Mouse (Mus musculus) left cerebral cortex, adult 18-20 months (tissue): ENCODE results near the gene Edn2. TPM values are rescaled to one million over a fixed set of nuclear protein-coding genes. Genes with fewer than 3 reads are reported as not detected.

Experiments used
- DNase-seq, 2 experiments: peaks; one replicate each; pipeline ENCODE4 v3.0.0; 2021 to 2022; ENCODE audit warnings: low spot score in 2 of 2, mixed read lengths in 1 of 2
- long read RNA-seq, 2 experiments: library from polyadenylated mRNA; stranded (forward); transcript quantifications; one replicate each; pipeline ENCODE4 v2.0.0; 2021
- total RNA-seq, 2 experiments: library from RNA; stranded (reverse); gene quantifications; 2 replicates each; pipeline ENCODE4 v1.2.3; 2021

Gene Edn2
- total RNA-seq, result not detected
- long read RNA-seq, experiment 1, partial matches to known transcripts, result 1 of 1 reads
- long read RNA-seq, experiment 1, other reads (novel, unspliced or antisense), result 0 of 1 reads
- long read RNA-seq, experiment 2, result 0 reads

DNA sequence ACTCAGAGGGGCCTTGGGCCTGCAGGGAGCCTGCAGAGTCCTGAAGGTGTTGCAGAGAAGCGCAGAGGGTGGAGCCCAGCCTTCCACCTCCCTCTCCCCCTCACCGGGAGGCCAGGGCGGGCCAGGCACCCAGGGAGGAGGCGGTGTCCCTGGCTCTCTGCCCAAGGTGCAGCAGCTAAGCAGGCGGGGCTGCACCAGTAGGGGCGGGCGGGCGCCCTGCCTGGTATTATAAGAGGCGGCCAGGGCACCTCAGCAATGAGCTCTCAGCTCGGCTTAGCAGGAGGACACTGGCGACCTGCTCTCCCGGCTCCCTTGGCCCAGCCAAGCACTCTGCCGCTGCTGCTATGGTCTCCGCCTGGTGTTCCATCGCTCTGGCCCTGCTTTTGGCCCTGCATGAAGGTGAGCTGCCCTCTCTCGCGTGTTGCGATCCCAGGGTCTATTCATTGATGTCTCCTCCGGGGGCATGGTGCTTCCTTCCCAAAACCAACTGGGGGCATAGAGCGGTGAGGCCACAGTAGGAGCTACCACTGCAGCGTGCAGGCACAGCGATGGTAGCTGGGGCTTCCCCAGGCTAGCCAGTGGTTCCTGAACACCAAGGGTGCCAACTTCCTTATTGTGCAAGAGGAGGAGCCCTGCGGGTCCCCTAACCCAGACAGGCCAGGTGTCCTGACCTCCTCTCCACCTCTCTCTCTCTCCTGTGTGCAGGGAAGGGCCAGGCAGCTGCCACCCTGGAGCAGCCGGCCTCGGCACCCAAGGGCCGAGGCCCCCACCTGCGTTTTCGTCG, at the start of gene Edn2:
Gene Edn2 (plus strand): TSS at position 41 of the 784 bp plus-strand sequence.
- DNase-seq, result peak in 1 of 2 experiments; percentile 31

DNA sequence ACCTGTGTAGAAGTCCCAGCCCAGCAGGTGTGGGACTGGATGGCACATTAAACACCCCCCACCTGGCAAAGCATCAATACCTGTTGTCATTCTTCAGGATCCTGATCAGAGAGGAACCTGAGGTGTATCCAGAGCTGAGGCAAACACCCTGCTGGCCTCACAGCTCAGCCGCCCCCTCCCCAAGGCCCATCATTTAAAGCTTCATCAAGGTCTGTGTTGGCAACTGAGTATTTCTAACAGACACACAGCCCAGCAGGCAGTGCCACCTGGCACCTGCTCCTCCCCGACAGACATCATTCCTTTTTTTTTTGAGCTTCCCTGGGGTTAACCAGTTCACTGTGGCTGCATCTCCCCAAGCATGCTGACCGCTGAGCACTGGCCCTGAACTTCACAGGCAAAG, 45.5 kb upstream of the Edn2 start:
- DNase-seq, result no peak

DNA sequence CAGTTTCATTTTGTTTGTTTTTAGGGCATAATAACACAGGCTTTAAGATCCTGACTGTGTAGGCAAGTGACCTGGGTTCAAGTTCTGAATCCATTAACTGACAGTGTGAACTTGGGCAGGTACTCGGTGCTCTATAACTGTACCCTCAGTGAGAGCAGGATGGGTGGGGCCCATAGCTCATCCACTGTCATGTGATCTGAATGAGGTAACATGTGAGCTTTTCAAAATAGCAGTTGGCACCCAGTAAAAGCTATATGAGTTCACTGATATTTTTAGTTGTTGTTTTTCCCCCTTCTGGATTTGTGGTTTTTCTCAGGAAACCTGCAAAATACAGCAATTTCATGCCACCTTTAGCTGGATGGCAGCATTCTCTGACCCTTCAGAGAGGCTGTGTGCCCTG, 44.7 kb upstream of the Edn2 start:
- no peak for DNase-seq

DNA sequence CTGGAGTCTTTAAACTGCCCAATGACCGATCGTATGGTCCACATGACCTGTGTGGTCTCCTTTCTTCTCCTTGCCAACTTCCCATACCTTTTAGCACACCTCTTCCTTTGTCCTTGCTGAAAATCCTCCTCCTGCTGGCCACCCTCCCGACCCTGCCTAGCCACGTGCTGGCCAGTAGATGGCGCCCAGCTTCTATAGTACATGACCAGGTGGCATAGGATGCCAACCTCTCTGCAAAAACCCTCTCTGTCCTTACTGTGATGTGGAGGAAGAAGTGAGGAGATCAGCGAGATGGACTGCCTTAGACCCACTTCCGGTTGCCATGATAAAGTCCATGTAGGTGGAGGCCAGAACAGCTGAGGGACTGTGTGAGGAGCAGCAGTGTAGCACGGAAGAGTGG, 40.7 kb upstream of the Edn2 start:
- DNase-seq, result peak; percentile 61 to 75

DNA sequence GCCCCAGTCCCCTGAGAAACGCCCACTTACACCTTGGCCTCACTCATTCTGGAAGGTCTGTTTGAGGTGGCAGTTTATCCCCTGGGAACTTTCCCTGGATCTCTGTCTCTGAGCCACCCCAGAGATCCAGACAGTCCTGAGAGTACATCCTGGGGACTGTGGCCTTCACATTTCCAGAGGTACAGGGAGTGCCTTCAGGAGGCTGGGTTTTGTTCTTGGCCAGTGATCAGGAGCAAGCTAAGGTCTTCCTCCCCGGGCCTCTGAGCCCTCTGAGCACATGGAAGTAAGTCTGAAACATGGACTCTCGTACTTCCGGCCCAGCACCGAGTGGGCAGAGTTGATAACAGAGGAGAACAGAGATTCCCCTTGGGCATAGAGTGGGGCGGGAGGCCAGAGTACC, 36.4 kb upstream of the Edn2 start:
- DNase-seq, result no peak

DNA sequence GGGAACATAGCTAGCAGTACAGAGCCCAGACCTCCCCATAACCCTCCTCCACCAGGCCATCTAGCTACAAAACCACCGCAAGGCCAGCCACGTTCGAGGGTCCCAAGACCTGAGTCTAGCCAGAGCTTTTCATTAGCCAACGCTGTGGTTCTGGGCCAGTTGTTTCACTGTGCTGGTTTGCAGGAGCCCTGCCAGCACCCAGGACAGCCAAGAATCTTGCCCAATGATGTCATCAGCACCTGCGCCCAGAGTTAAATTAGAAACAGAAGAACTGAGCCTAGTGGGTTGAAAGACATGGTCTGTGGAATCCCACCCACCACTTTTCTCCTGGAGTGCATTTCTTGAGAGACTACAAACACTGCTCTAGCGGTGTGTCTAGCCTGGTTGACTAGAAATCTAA, 35.0 kb upstream of the Edn2 start:
- peak; percentile 58 to 65 for DNase-seq

DNA sequence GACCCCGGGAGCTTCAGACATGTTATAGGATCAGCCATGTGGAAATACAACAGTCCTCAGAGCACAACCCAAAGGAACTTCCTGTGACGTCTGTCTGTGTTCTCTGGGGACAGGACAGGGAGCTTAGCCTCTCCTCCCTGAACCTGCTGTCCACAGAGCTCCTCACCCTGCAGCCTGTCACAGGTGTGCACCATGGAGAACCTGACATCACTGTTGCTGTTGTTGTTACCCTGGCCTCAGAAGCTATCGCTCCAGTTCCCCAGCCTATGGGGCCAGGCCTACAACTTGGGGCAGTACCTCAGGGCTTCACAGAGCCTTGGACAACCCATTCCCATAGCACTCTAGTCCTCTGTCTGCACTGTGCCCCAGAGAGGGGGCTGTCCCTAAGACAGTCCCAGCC, 33.7 kb upstream of the Edn2 start:
- DNase-seq, result no peak

DNA sequence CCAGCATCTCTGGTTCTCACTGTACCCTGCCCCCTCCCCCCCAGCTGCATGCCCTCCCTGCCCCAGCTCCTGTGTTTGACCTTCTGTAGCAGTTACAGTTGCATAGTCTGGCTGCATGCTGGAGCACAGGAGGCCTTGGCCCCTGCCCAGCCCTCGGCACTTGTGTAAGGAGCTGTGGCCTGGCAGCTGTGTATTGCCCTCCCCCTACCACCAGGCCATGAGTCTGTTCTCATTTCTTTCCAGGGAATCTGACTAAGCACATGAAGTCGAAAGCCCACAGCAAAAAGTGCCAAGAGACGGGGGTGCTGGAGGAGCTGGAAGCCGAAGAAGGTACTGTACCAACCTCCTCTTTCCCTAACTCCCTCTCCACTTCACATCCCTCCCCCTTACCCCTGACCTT, 33.0 kb upstream of the Edn2 start:
- peak; percentile 43 to 55 for DNase-seq

DNA sequence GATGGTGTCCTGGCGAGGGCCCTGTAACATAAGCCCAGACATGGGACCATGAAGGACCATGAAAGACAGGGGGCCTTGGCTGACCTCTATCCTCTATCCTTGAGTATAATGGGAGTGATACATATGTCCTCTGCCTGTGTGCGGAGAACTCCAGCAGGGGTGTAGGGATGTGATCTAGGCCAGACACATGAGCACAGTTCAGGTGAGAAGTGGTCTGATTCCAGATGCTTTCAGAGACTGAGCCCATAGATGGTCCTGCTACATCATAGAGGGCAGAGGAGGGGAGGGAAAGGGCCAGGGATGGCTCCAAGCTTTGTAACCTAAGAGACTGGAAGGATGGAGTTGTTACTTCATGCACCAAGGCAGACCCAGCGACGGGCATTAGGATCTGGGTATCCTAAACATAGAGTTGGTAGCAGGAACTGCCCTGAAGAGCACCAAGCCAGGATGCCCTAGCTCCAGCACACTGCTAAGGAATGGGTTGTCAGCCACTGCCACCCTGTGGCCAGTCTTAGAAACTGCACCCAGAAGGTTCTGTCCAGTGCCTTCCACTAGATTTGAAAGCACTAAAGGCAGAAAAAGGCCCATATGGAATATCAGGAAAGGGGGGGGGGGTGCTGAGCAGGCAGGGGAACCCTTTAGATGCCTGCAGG, 31.6 kb upstream of the Edn2 start:
- DNase-seq, result peak; percentile 54 to 64

DNA sequence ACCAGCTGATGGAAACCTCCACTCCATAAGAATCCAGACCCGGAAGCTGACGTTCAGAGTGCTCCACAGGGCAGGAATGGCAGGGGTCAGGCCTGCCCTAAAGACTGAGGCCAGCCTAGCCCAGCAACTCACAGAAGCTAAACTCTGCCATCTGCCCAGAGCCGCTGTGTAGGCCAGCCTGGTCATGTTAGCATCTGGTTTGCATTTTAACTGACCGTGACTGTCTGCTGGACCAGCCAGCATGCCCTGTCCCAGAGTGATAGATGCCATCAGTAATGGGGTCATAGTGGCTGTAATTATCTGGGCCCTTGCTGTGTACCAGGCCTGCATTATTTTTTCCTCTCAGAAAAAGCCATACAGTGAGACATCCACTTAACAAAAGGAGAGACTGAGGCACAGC, 30.1 kb upstream of the Edn2 start:
- no peak for DNase-seq

DNA sequence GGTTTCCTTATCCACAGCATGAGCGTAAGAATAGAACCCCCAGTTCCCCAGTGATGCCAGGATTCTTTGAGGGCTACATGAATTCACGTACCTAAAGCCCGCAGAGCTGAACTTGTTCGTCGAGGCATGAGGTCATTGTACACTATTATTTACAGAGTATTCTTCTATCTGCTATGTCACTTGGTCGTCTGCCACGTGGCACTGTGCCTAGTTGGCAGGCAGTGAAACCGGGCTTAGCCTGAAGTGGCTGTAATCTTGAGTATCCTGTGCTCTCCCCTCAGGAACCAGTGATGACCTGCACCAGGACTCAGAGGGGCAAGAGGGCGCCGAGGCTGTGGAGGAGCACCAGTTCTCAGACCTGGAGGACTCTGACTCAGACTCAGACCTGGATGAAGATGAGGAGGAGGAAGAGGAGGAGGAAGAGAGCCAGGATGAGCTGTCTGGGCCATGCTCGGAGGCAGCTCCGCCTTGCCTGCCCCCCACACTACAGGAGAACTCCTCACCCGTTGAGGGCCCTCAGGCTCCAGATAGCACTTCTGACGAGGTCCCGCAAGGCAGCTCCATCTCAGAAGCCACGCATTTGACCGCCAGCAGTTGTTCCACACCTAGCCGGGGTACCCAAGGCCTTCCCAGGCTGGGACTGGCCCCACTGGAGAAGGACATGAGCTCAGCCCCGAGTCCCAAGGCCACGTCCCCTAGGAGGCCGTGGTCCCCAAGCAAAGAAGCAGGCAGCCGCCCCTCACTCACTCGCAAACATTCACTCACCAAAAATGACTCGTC, 29.4 kb upstream of the Edn2 start:
- no peak for DNase-seq

DNA sequence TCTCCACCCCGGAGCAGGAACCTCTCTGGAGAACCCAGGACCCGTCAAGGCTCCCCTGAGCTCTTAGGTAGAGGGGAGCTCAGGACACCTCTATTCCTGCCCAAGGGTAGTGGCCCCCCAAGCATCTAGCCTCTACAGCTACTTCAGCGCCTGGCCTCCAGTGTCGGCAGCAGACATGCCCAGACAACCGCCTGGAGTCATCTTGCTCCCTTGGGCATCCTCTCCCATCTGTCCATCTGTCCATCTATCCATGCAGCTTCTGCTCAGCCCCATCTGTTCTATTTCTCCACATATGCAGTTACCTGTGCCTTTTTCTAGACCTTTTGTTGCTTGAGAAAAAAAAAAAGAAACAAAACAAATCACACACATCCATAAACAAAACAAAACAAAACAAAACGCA, 26.8 kb upstream of the Edn2 start:
- DNase-seq, result no peak

DNA sequence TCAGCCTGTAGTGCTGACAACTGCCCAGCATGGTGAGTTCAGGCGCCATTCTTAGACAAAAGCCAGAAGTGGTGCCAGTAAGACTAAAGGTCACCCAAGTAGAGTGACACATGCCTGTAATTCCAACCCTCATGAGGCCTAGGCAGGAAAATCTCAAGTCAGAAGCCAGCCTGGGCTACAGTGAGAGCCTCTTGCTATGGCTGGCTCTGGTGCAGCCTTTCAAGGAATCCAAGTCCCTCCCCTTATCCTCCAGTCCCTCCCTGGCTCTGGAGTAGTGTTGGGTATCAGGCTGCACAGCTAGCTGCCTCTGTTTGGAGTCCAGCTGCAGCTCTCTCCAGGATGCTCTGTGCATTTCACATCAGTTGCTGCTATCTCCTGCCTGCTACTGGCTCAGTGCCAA, 19.2 kb upstream of the Edn2 start:
- no peak for DNase-seq

DNA sequence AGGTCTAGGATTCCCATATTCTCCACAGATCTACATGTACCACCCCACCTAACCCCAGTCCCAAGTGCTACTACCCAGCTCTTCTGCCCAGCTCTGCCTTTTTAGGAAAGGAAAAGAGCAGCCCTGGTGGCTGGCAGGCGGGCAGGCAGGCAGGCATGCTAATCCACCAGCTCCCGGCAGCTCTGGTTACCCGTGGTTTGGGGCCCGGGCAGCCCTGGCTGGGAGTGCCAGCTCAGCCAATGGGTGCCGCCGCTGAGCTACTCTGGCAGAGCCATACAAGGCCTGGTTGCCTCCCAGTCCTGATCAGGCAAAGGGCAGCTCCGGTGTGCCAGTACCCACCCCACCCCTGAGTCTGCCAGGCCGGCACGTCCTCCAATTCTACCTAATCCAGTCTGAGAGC, 18.1 kb upstream of the Edn2 start:
- DNase-seq, result no peak

DNA sequence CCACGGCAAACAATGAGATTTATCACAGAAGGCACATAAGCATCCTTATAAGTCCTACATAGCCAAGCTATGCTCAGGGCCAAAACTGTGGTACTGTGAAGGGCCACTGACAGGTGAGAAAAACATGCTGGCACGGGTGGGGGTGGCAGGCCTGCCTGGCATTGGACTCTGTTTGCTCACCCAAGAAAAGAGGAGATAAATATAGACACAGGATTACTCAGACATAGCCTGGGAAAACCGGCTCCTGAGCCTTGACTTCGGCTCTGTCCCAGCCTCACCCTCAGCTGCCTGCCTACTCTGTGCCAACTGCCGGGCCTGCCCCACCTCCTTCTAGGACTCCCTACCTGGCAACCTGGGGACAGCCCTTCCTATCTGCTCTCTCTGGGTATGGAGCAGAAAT, 16.7 kb upstream of the Edn2 start:
- peak; percentile 26 to 52 for DNase-seq

DNA sequence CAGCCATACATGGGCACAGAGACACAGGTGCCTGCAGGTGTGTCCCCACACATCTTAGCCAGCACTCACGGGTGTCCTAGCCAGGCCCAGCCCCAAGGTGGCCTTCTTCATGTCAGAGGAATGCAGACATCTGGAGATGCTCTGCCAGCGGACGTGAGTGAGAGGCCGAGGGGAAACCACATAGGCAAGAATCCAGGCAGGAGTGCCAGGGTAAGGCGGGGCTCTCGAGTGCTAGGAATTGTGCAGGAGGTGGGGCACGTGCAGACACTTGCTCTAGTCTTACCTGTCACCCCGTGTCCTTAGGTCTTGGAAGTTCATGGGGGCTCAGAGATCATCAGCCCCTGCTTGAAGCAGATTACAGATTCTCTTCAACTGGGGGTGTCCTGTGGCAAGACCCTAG, 15.1 kb upstream of the Edn2 start:
- DNase-seq, result no peak

DNA sequence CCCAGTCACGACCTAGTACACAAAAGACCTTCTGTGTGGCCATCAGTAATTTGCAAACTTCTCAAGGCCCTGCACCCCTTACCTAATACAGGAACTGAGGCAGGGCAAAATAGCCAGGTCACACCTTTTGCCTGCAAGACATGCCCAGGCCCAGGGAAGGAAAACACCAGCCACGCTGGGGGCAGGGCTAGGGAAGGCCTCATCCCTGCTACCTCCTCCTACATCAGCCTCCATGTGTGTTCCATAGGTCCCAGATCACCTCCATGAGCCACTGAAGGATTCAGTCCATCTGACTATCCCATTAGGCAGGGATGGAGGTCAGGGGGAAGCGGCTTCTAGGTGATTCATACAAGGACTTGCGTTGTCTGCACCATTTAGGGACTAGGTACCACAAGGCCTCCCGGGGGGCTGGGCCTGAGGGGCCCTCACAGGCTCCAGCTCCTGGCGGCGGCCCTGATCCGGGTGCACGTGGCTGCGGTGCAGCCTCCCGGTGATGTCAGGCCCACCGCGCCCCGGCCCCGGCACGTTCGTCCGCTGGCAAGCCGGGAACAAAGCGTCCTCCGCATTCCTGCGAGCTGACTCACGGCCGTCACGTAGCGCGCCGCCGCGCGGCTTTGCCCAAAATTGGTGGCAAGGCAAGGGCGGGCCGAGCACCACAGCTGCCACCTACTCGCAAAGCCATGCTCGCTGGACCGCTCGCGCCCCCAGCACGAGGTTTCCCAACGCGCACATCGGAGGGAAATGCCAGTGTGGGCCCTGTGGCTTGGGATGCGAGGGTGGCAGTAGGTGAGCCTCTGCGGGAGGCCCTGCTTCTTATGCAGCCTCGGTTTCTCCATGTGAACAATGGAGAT, 12.5 kb upstream of the Edn2 start:
- peak; percentile 85 to 92 for DNase-seq

DNA sequence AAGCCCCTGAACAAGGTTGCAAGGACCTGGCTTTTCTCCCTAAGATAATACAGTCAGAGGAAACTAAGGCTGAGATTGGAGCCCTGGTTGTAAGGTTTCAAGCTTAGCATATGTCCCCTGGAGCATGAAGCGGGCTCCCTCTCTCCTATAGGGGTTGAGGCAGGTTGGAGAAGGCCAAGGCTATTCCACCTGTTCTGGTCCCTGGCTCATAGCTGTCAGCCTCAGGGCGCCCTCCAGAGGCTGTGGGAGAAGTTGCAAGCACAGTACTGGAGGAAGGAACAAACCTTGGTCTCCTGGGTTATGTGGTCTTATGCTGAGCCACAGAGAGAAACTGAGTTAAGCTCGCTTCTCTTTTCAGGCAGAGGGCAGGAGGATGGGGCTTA, 11.9 kb upstream of the Edn2 start:
- DNase-seq, result peak in 1 of 2 experiments; percentile 34

DNA sequence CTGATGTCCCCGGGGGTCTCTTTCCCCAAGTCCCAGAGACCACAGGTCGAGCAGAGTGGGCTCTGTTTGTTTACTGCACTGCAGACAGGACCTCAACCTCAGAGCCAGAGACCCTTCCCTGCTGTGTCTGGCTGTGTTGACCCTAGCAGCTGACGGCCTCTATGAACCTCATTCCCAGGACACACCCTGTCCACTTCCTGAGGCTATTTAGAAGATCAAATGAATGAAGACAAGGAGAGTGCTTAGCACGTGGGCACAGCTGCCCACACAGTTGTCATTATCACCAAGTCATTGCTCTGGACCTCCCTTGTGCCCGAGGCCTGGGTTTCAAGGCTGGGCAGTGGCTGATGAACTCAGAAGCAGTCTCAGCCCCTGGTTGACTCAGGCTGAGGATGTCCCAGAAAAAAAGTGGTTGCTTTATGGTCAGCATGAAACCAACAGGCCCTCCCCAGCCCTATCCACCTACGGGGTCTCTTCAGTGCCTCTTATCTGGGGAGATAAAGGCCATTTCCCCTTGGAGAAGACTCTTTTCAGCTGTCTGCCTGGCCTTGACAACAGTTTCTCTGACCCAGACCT, 10.6 kb upstream of the Edn2 start:
- no peak for DNase-seq

DNA sequence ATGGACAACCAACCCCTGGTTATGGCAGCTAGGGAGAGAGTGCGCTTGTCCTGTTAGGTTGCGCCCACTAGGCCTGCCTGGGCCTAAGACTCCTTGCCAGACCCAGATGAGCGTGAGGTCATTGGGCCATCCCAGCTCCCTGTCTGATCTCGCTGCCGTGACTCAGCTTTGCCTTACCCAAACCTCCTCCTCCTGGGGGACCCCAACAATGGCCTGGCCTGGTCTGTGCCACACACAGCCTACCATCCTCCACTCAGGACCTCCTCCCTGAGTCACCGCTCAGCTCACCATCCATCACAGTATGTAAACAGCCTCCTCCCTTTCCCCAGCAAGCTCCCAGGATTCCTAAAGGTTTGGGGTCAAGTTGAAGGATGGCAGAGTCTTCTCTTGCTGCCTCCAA, 9.1 kb upstream of the Edn2 start:
- DNase-seq, result no peak

DNA sequence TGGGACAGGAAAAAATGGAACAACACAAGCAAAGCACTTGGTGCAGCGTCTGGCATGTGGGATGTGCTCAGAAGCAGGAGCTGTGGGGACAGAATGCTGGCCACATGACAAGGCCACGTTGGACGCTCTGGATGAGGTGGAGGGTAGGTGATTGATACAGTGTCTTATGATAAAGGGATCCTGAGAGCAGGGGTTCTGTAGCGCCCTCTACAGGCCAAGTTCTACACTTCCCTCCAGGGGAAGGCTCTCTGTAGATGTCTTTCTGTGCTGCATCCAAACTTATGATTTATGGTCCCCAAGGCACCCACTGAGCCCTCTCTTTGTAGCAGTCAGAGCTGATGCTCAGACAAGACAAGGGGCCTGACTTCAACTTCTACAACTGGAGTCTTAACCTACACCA, 8.4 kb upstream of the Edn2 start:
- no peak for DNase-seq
